Mouse (Mus musculus) small intestine, adult 2 months (tissue): ENCODE results near the gene Cic.
"Not testable (repeated sequence)": the region's sequence is repeated elsewhere in the genome, so short reads cannot be mapped to it uniquely, and the experiment has no call there.

Source experiments
- CTCF ChIP-seq: fragments of 200-500 bp; IDR thresholded peaks from 2 replicates; pipeline ENCODE4 v1.5.1; 2012; ENCODE audit warnings: low read depth, mild to moderate bottlenecking, control low read depth, inconsistent platforms, low read length, moderate library complexity, mixed read lengths; ENCODE audit not compliant: insufficient replicate concordance, insufficient read length; ENCODE audit errors: extremely low read depth
- POLR2A ChIP-seq: fragments of 200-500 bp; IDR thresholded peaks from 2 replicates; pipeline ENCODE4 v1.6.1; 2012; ENCODE audit warnings: low read depth, mild to moderate bottlenecking, control low read depth, inconsistent platforms, low read length, moderate library complexity

- TF ChIP-seq CTCF, POLR2A: not testable (repeated sequence)
Observed at GRCm38 (mm10) chr7:25265743-25266142, 1.8 kb upstream of the Cic start.
